Mouse (Mus musculus): Measurements from ENCODE around the gene Ptprd. TPM values are rescaled to one million over a fixed set of nuclear protein-coding genes. Genes with fewer than 3 reads are reported as not detected.

Ptprd gene
- polyA plus RNA-seq, 1 experiment from 2014 or later, result 5.6 TPM

GRCm38 (mm10) chr4:76313749-76314148, 1898.0 kb downstream of the Ptprd start:
- WGBS, result 74% methylated on average over 3 of the region's 3 CpGs
- Histone ChIP-seq H3K9me3 (ENCODE audit: control insufficient read depth, low read length) (no peaks in the 10 kb centered on the region), H3K27ac (replicated peaks) (no peak overlapping the region), H3K4me1 (replicated peaks; ENCODE audit: control insufficient read depth, insufficient read depth) (no peaks in the 10 kb centered on the region), H3K36me3 (ENCODE audit: control insufficient read depth, insufficient read depth, low read length) (no peaks in the 10 kb centered on the region), H3K27me3 (ENCODE audit: control insufficient read depth, insufficient read depth, low read length) (no peaks in the 10 kb centered on the region), H3K9ac (ENCODE audit: low read length) (no peak overlapping the region), H3K4me2 (replicated peaks; ENCODE audit: low read depth) (no peak overlapping the region), H3K4me3 (ENCODE audit: low read depth, low read length) (no peak overlapping the region)
- no peak for TF ChIP-seq EP300 (optimal IDR thresholded peaks at IDR 0.05)
- ATAC-seq (ENCODE audit: low FRiP score, low TSS enrichment) (no peak), DNase-seq (ENCODE audit: low spot score) (no peak)

- TF ChIP-seq CTCF (IDR thresholded peaks at IDR 0.05; ENCODE audit: low read depth) (no peak), EP300 (optimal IDR thresholded peaks at IDR 0.05) (no peak)
- 90% methylated on average over 3 of the region's 3 CpGs for WGBS
- no peaks in the 10 kb centered on the region for H3K36me3 ChIP-seq (ENCODE audit: control insufficient read depth, insufficient read depth, low read length)
- H3K27ac ChIP-seq (replicated peaks), result no peak overlapping the region
- H3K4me3 ChIP-seq (ENCODE audit: low read depth, low read length), result no peak overlapping the region
- H3K9ac ChIP-seq (ENCODE audit: low read length), result no peak overlapping the region
- no peaks in the 10 kb centered on the region for H3K9me3 ChIP-seq (ENCODE audit: control insufficient read depth, low read length)
- no peaks in the 10 kb centered on the region for H3K27me3 ChIP-seq (ENCODE audit: control insufficient read depth, insufficient read depth, low read length)
- H3K4me2 ChIP-seq (replicated peaks; ENCODE audit: low read depth), result no peak overlapping the region
- ATAC-seq (ENCODE audit: low FRiP score, low TSS enrichment) (no peak), DNase-seq (ENCODE audit: low spot score) (no peak)
- no peaks in the 10 kb centered on the region for H3K4me1 ChIP-seq (replicated peaks; ENCODE audit: control insufficient read depth, insufficient read depth)
Measured at GRCm38 (mm10) chr4:76312593-76312992, 1899.2 kb downstream of the Ptprd start.

- H3K9me3 ChIP-seq (ENCODE audit: control insufficient read depth, low read length), result no peaks in the 10 kb centered on the region
- no peak overlapping the region for H3K4me2 ChIP-seq (replicated peaks; ENCODE audit: low read depth)
- H3K27ac ChIP-seq (replicated peaks), result no peak overlapping the region
- no peaks in the 10 kb centered on the region for H3K36me3 ChIP-seq (ENCODE audit: control insufficient read depth, insufficient read depth, low read length)
- H3K27me3 ChIP-seq (ENCODE audit: control insufficient read depth, insufficient read depth, low read length), result no peaks in the 10 kb centered on the region
- 67% methylated on average over 5 of the region's 5 CpGs for WGBS
- H3K9ac ChIP-seq (ENCODE audit: low read length), result no peak overlapping the region
- H3K4me3 ChIP-seq (ENCODE audit: low read depth, low read length), result no peak overlapping the region
- DNase-seq (ENCODE audit: low spot score) (no peak), ATAC-seq (ENCODE audit: low FRiP score, low TSS enrichment) (no peak)
- no peak for TF ChIP-seq CTCF (IDR thresholded peaks at IDR 0.05; ENCODE audit: low read depth)
- no peak for TF ChIP-seq EP300 (optimal IDR thresholded peaks at IDR 0.05)
- no peaks in the 10 kb centered on the region for H3K4me1 ChIP-seq (replicated peaks; ENCODE audit: control insufficient read depth, insufficient read depth)
Measured at GRCm38 (mm10) chr4:76305987-76306386, 1905.8 kb downstream of the Ptprd start.

DNA sequence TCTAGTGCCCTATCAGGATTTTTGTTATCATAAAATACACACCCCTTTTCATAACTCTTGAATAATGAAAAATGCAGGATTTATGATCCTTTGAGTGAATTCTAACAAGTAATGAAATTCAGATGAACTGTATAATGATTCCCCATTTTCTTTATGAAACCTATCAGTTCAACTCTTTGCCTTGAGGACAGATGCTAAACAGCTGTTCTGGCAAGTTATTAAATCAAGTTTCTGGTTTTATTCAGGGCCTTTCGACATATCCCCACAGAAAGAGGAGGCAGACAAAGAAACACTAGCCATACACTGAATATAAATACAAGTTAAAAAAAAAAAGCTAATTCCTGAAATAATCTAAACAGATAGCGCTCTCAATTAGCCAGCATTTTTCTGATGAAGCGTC, 1914.4 kb downstream of the Ptprd start:
- H3K9ac ChIP-seq (ENCODE audit: low read length), result no peak overlapping the region
- DNase-seq (ENCODE audit: low spot score) (no peak), ATAC-seq (ENCODE audit: low FRiP score, low TSS enrichment) (no peak)
- no peak for TF ChIP-seq CTCF (IDR thresholded peaks at IDR 0.05; ENCODE audit: low read depth)
- no peak for TF ChIP-seq EP300 (optimal IDR thresholded peaks at IDR 0.05)
- H3K4me3 ChIP-seq (ENCODE audit: low read depth, low read length), result no peak overlapping the region
- no peaks in the 10 kb centered on the region for H3K36me3 ChIP-seq (ENCODE audit: control insufficient read depth, insufficient read depth, low read length)
- no peaks in the 10 kb centered on the region for H3K27me3 ChIP-seq (ENCODE audit: control insufficient read depth, insufficient read depth, low read length)
- no peaks in the 10 kb centered on the region for H3K4me1 ChIP-seq (replicated peaks; ENCODE audit: control insufficient read depth, insufficient read depth)
- WGBS, result 52% methylated on average over 3 of the region's 3 CpGs
- H3K27ac ChIP-seq (replicated peaks), result no peak overlapping the region
- no peaks in the 10 kb centered on the region for H3K9me3 ChIP-seq (ENCODE audit: control insufficient read depth, low read length)
- H3K4me2 ChIP-seq (replicated peaks; ENCODE audit: low read depth), result no peak overlapping the region

DNA sequence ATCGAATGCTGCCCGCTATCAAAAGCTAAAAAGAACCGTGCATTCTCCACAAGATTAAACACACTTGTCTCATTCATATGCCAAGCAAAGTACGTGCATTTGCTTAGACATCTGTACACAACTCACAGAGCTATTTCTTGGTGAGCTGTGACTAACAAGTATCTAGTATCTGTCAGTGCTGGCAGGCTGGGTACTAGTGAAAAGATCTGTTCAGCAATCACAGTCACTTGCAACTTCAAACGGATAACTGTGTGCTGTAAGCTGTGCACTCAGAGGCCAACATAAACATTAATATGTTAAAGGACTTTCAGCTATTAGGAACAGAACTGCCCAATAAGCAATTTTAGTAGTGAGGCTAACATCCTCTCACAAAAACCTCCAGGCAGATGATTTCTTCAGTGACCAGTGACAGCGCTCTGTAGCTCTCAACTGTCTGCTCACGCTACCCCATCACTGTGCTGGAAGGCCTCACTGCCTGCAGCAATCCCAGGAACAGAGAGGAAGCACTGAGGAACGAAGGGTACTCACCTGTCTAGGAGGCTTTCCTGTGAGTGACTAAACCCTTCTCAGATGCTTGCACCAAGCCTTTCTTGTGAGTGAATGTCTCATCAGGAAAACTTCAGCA, 1918.9 kb downstream of the Ptprd start:
- Histone ChIP-seq H3K27ac (replicated peaks) (no peak overlapping the region), H3K27me3 (ENCODE audit: control insufficient read depth, insufficient read depth, low read length) (no peaks in the 10 kb centered on the region), H3K9ac (ENCODE audit: low read length) (no peak overlapping the region), H3K4me2 (replicated peaks; ENCODE audit: low read depth) (no peak overlapping the region), H3K4me1 (replicated peaks; ENCODE audit: control insufficient read depth, insufficient read depth) (no peaks in the 10 kb centered on the region), H3K9me3 (ENCODE audit: control insufficient read depth, low read length) (no peaks in the 10 kb centered on the region), H3K36me3 (ENCODE audit: control insufficient read depth, insufficient read depth, low read length) (no peaks in the 10 kb centered on the region), H3K4me3 (ENCODE audit: low read depth, low read length) (no peak overlapping the region)
- no peak for TF ChIP-seq EP300 (optimal IDR thresholded peaks at IDR 0.05)
- ATAC-seq (ENCODE audit: low FRiP score, low TSS enrichment), result no peak
- 66% methylated on average over 8 of the region's 8 CpGs for WGBS
- no peak for DNase-seq (ENCODE audit: low spot score)

GRCm38 (mm10) chr4:76290484-76290818, 1921.3 kb downstream of the Ptprd start:
- no peak for ATAC-seq (ENCODE audit: low FRiP score, low TSS enrichment)
- H3K27me3 ChIP-seq (ENCODE audit: control insufficient read depth, insufficient read depth, low read length), result no peaks in the 10 kb centered on the region
- TF ChIP-seq EP300 (optimal IDR thresholded peaks at IDR 0.05) (no peak), CTCF (IDR thresholded peaks at IDR 0.05; ENCODE audit: low read depth) (no peak)

More at GRCm38 (mm10) chr4:76290484-76290818, 1921.3 kb downstream of the Ptprd start:
- H3K4me2 ChIP-seq (replicated peaks; ENCODE audit: low read depth), result no peak overlapping the region
- no peak overlapping the region for H3K4me3 ChIP-seq (ENCODE audit: low read depth, low read length)
- no peak overlapping the region for H3K9ac ChIP-seq (ENCODE audit: low read length)
- 79% methylated on average over 1 of the region's 1 CpGs for WGBS
- no peak overlapping the region for H3K27ac ChIP-seq (replicated peaks)
- H3K4me1 ChIP-seq (replicated peaks; ENCODE audit: control insufficient read depth, insufficient read depth), result no peaks in the 10 kb centered on the region
- DNase-seq (ENCODE audit: low spot score), result no peak
- no peaks in the 10 kb centered on the region for H3K36me3 ChIP-seq (ENCODE audit: control insufficient read depth, insufficient read depth, low read length)
- H3K9me3 ChIP-seq (ENCODE audit: control insufficient read depth, low read length), result no peaks in the 10 kb centered on the region

Measured in stomach, postnatal 0 days (tissue).